Mouse (Mus musculus): ENCODE measurements around the gene Ntf3. TPM values are rescaled to one million over a fixed set of nuclear protein-coding genes. Genes with fewer than 3 reads are reported as not detected.

The Ntf3 gene
- total RNA-seq (2018; cell fraction: chromatin; rRNA removed): not detected
- not detected for total RNA-seq (2018; cell fraction: cytosol; rRNA removed)
- total RNA-seq (2018; cell fraction: nucleus; rRNA removed): not detected
- not detected in 3 replicates for polyA plus RNA-seq (2018)

DNA sequence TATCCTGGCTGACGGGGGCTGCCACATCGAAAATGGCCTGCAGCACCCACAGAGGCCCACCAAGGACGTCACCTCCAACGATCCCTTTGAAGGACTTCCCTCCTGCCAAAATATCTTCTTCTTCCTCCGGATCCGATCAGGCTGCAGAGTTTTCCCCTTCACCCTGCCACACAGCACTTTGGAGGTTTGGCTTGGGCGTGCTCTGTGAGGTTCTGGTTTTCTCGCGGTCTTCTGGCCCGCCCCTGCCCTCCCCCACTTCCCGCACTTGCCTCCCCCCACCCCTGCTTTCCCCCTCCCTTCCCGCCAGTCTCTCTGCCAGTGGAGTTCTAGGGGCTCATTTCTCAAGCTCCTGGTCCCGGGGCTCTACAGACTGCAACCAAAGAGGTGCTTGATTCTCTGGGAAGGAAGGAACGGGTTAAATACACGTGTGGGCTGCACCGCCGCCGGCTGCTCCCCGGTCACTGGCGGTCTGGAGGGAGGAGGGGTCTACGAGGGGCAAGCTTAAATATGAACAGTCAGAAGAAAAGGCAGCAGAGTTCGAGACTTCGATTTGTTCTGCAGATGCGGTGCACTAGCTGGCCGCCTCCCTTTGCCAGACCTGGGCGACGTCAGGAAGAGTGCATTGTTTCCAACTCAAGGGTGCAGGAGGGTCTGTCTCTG lies at the start of gene Ntf3:
Gene Ntf3 (minus strand): TSS at position 363 of the 660 bp plus-strand sequence.
- Histone ChIP-seq H3K4me3 (ENCODE audit: inconsistent target) (no peak within 1 kb of the TSS), H3K36me3 (ENCODE audit: inconsistent target) (no peaks in the 10 kb centered on the region), H3K27ac (no peak within 1 kb of the TSS), H3K79me2 (ENCODE audit: inconsistent target) (no peaks in the 10 kb centered on the region)
- WGBS (ENCODE audit: missing documents): 3% methylated on average over 27 of the region's 27 CpGs

DNA sequence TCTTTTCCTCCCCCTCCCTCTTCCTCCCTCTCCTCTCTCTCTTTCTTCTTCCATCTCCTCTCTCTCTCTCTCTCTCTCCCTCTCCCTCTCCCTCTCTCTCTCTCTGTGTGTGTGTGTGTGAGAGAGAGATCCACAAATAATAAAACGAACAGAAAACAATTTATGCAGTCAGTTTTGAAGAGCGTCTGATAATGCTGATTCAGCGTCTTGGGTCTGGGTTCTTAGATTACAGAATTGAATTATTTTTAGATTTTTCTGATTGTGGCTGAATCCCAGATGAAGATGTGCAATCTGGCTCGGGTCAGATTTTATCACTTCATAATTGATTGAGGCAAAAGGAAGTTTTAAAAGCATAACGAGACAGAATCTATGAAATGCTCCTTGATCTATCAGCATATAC lies 46.6 kb upstream of the Ntf3 start:
- no peaks in the 10 kb centered on the region for H3K36me3 ChIP-seq (ENCODE audit: inconsistent target)
- H3K79me2 ChIP-seq (ENCODE audit: inconsistent target): no peaks in the 10 kb centered on the region
- H3K27ac ChIP-seq: no peak overlapping the region
- WGBS (ENCODE audit: missing documents): 84% methylated on average over 5 of the region's 5 CpGs
- no peak overlapping the region for H3K4me3 ChIP-seq (ENCODE audit: inconsistent target)

DNA sequence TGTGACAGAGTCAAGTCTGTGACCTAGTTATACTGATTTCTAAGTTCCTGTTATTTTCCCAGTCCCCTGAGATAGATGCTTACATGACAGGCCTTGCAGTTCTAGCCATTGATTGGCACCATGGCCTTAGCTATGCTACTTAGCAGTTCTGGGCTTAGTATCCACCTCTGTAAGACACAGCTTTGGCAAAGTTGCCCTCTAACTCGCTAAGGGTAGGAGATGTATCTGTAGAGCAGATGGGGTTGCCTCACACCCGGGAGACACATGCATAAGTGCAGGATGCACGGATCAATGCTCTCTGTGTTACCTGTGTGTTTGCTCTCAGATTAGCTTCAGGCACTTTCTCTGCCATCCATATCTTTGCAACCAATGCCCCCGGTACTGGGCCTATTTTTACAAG lies 36.7 kb upstream of the Ntf3 start:
- no peaks in the 10 kb centered on the region for H3K79me2 ChIP-seq (ENCODE audit: inconsistent target)

DNA sequence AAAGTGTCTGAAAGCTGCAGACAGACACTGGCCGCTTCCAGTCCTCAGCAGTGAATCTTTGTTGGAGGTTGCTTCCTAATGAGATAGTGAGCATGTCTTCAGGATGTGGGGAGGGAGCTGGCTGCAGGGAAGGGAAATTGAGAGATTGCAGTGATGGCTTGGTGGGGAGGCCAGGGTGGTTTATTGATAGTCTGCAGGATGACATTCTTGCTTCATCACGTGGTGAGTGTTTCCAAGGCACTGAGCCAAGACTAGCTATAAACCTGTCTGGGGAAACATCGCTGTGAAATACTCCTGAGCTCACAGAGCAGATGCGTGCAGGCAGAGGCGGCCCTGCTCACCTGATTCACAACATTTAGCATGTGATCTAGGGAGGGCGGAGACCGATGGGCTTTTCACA lies 36.2 kb upstream of the Ntf3 start:
- WGBS (ENCODE audit: missing documents): 67% methylated on average over 7 of the region's 7 CpGs
- Histone ChIP-seq H3K27ac (no peak overlapping the region), H3K36me3 (ENCODE audit: inconsistent target) (no peaks in the 10 kb centered on the region), H3K4me3 (ENCODE audit: inconsistent target) (no peak overlapping the region), H3K79me2 (ENCODE audit: inconsistent target) (no peaks in the 10 kb centered on the region)

More for the DNA sequence above, 36.7 kb upstream of the Ntf3 start:
- Histone ChIP-seq H3K36me3 (ENCODE audit: inconsistent target) (no peaks in the 10 kb centered on the region), H3K4me3 (ENCODE audit: inconsistent target) (no peak overlapping the region), H3K27ac (no peak overlapping the region)
- 84% methylated on average over 4 of the region's 4 CpGs for WGBS (ENCODE audit: missing documents)

DNA sequence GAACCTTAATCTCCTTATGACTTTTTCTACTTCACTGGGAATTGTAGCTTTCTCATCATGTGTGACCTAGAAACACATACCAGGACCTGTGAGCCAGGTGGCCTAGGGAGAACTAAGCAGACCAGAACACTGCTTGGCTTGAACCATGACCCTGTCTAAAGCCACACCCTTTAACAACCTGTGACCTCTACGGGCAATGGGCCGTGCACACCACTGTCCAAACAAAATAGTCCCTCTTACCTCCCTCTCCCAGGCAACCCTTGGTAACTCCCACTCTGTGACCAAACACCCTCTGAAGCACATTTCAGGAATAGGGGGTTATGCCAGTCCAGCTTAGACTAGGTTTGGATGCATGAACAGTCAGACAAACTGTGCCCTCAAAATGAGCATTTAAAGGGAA lies 35.0 kb upstream of the Ntf3 start:
- Histone ChIP-seq H3K79me2 (ENCODE audit: inconsistent target) (no peaks in the 10 kb centered on the region), H3K4me3 (ENCODE audit: inconsistent target) (no peak overlapping the region), H3K36me3 (ENCODE audit: inconsistent target) (no peaks in the 10 kb centered on the region), H3K27ac (no peak overlapping the region)
- 89% methylated on average over 2 of the region's 2 CpGs for WGBS (ENCODE audit: missing documents)

DNA sequence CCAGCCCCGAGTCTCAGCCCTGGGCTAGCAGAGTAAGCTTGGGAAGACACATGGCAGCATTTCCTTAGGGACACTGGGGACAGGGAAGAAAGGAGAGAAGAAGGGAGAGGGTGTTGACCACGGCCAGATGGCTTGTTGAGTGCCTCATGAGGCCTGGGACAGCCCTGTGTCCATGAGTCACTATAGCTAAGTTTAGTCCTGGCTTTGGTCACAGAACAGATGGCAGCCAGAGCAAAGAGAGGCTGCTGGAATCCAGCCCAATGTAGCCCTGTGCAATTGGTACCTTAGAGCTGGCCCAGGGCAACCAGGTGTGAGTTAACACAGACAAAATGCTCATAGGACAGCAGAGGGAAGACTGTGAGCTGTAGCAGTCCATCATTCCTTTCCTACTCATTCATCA lies 33.2 kb upstream of the Ntf3 start:
- H3K4me3 ChIP-seq (ENCODE audit: inconsistent target): no peak overlapping the region
- WGBS (ENCODE audit: missing documents): 78% methylated on average over 2 of the region's 2 CpGs
- no peaks in the 10 kb centered on the region for H3K36me3 ChIP-seq (ENCODE audit: inconsistent target)
- H3K27ac ChIP-seq: no peak overlapping the region
- no peaks in the 10 kb centered on the region for H3K79me2 ChIP-seq (ENCODE audit: inconsistent target)

DNA sequence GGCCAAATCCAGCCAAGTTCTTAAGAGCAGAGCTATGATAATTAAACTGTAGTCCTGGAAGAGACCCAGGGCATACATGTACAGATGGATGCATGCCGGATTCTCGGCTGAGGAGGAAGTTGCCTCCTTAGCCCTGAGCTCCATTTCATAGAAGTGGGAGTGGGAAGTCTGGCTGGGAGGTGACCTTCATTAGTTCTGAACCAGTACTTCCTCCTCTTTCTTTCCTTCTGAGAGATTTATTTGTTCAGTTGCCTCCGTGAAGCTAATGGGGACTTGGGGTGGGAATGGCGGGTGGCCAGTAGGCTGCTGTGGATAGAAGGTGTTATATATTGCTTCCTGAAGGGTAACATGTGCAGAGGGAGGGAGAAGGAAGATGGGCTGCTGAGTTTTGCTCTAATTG lies 28.1 kb upstream of the Ntf3 start:
- Histone ChIP-seq H3K79me2 (ENCODE audit: inconsistent target) (no peaks in the 10 kb centered on the region), H3K27ac (no peak overlapping the region)

DNA sequence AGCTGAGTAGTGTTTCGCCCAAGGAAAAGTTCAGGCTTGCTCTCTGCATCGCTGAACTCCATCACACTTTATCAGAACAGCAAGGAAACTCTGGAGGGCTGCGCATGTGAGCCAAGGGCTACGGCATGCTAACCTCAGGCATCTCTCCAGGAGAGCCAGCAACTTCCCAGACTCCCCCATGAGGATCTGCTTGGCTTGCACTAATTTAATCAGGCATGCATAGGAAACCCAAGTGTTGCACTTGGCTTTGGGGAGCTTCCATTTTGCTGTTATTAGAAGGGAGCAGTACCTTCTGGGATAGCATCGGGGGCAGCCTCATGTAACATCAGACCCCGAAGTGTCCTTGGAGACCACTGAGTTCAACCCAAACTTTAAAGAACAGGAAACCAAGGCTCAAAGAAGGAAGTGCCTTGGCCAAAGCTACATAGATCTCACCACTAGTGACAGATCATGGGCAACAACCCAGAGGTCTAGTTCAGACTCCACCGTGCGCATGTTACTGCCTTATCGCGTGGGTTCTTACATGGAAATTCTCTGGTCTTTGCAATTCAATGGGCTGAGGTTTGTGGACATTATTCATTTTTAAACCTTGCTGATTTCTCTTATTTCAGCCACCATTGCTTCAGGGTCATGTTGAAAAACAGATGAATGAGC lies 23.6 kb upstream of the Ntf3 start:
- WGBS (ENCODE audit: missing documents): 14% methylated on average over 10 of the region's 10 CpGs
- no peak overlapping the region for H3K4me3 ChIP-seq (ENCODE audit: inconsistent target)

More for the DNA sequence above, 28.1 kb upstream of the Ntf3 start:
- no peak overlapping the region for H3K4me3 ChIP-seq (ENCODE audit: inconsistent target)
- 43% methylated on average over 4 of the region's 4 CpGs for WGBS (ENCODE audit: missing documents)
- H3K36me3 ChIP-seq (ENCODE audit: inconsistent target): no peaks in the 10 kb centered on the region

DNA sequence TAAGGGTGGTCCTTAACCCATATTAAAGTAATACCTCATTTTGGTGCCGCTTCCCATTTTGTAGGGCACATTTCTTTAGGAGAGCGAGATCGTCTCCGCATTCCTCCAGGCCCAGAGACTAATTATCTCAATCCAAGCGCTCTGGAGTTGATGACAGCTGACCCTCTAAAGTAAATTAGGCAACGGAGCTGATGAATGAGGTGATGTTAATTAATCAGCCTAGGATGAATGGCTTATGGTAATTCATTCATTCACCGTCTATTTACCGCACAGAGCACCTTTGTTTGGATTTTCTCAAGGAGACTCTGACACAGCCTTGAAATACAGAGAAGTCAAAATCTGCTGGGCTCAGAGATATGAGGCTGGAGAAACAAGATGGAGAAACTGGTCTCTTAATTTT lies 20.7 kb upstream of the Ntf3 start:
- H3K79me2 ChIP-seq (ENCODE audit: inconsistent target): no peaks in the 10 kb centered on the region
- no peaks in the 10 kb centered on the region for H3K36me3 ChIP-seq (ENCODE audit: inconsistent target)
- H3K4me3 ChIP-seq (ENCODE audit: inconsistent target): no peak overlapping the region
- WGBS (ENCODE audit: missing documents): 87% methylated on average over 8 of the region's 8 CpGs
- H3K27ac ChIP-seq: no peak overlapping the region

More for the DNA sequence above, 23.6 kb upstream of the Ntf3 start:
- Histone ChIP-seq H3K27ac (no peak overlapping the region), H3K79me2 (ENCODE audit: inconsistent target) (no peaks in the 10 kb centered on the region), H3K36me3 (ENCODE audit: inconsistent target) (no peaks in the 10 kb centered on the region)

DNA sequence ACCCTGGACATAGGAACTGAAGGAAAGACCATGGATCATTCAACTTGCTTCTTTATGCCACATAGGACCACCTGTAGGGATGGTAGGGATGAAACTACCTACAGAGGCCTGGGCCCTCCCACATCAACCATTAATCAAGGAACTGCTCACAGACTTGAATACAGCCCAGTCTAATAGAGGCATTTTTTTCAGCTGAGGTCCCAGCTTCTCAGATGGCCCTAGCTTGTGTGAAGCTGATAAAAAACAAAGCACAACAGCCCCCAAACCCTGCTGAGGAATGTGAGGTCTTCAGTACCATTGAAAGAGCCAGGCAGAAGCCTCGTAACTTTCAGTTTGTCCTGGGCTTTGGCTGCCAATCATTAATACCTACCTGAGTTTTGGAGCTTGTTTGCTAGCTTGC lies 19.4 kb upstream of the Ntf3 start:
- Histone ChIP-seq H3K4me3 (ENCODE audit: inconsistent target) (no peak overlapping the region), H3K27ac (no peak overlapping the region), H3K36me3 (ENCODE audit: inconsistent target) (no peaks in the 10 kb centered on the region), H3K79me2 (ENCODE audit: inconsistent target) (no peaks in the 10 kb centered on the region)
- 83% methylated on average over 1 of the region's 1 CpGs for WGBS (ENCODE audit: missing documents)

DNA sequence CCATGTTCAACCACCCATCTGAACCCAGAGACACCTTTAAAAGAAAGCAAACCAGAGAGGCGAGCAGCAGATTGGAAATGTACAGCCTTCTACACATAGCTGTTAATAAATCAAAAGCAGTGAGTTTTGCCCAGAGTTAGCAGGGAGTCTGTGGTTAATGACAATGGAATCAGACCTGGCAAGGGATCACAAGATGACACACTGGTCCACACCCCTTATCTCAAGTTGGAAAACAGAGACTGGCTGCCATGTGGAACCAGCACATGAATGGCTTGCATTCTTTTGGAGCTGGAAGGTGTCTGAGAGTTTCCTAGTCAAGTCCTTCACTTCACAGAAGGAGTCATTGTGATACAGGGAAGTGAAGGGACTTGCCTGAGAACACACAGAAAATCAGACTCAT lies 5.4 kb upstream of the Ntf3 start:
- WGBS (ENCODE audit: missing documents): 85% methylated on average over 1 of the region's 1 CpGs
- Histone ChIP-seq H3K27ac (no peak overlapping the region), H3K4me3 (ENCODE audit: inconsistent target) (no peak overlapping the region), H3K36me3 (ENCODE audit: inconsistent target) (no peaks in the 10 kb centered on the region), H3K79me2 (ENCODE audit: inconsistent target) (no peaks in the 10 kb centered on the region)

DNA sequence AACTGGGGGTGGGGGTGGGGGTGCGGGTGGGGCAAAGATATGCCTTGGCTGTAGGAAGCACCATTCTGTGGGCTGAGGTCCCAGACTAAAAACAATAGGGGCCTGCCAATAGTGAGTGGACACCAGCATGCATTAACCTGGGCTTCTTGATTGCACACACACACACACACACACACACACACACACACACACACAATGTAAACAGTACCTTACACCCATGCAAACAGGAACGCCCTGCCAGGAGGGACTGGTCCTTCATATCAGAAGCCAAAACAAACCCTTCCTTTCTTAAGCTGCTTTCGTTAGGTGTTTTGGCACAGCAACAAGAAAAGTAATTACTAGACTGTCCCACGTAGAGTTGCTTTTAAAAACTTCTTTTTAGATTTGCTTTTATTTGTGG lies 4.1 kb upstream of the Ntf3 start:
- Histone ChIP-seq H3K27ac (no peak overlapping the region), H3K79me2 (ENCODE audit: inconsistent target) (no peaks in the 10 kb centered on the region), H3K36me3 (ENCODE audit: inconsistent target) (no peaks in the 10 kb centered on the region), H3K4me3 (ENCODE audit: inconsistent target) (no peak overlapping the region)
- WGBS (ENCODE audit: missing documents): 86% methylated on average over 4 of the region's 4 CpGs

DNA sequence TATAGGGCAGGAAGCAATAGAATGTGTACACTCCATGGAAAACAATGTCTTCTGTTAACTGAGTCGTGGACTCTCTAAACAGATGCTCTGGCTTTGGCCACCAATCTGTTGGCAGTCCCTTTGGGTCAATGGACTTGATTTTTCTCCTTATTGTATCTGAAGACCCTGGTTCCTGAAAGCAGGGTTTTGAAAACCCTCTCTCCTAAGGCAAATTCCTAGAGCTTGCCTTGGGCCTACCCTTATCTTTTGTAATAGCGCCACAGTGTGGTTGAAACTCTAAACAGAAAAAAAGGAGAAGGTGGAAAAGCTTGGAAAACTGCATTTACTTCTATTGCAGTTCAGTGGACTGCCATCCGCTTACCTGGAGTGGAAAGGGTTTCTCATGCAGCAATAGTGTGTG lies 1.0 kb upstream of the Ntf3 start:
- no peaks in the 10 kb centered on the region for H3K79me2 ChIP-seq (ENCODE audit: inconsistent target)
- WGBS (ENCODE audit: missing documents): 28% methylated on average over 3 of the region's 3 CpGs

DNA sequence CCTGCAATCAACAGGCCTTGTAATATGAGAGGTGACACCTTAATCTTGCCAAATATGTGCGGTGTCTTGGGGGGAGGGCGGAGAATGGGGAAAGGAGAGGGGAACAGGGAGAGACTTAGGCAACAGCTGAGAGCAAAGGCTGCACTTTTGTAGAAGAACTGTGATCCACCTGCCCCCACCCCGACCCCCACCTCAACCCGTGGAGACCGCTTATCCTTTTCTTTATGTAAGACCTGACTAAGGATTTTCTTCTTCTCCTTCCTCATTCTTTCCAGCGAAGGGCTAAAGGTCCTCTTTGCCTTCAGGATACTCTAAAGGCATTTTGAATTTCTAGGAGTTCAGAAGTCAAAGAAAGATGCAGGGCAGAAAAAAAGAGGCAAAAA lies 489 bp upstream of the Ntf3 start:
- no peaks in the 10 kb centered on the region for H3K36me3 ChIP-seq (ENCODE audit: inconsistent target)
- no peaks in the 10 kb centered on the region for H3K79me2 ChIP-seq (ENCODE audit: inconsistent target)
- 17% methylated on average over 6 of the region's 6 CpGs for WGBS (ENCODE audit: missing documents)
- H3K4me3 ChIP-seq (ENCODE audit: inconsistent target): no peak overlapping the region
- H3K27ac ChIP-seq: no peak overlapping the region

More for the DNA sequence above, 1.0 kb upstream of the Ntf3 start:
- Histone ChIP-seq H3K36me3 (ENCODE audit: inconsistent target) (no peaks in the 10 kb centered on the region), H3K4me3 (ENCODE audit: inconsistent target) (no peak overlapping the region), H3K27ac (no peak overlapping the region)

DNA sequence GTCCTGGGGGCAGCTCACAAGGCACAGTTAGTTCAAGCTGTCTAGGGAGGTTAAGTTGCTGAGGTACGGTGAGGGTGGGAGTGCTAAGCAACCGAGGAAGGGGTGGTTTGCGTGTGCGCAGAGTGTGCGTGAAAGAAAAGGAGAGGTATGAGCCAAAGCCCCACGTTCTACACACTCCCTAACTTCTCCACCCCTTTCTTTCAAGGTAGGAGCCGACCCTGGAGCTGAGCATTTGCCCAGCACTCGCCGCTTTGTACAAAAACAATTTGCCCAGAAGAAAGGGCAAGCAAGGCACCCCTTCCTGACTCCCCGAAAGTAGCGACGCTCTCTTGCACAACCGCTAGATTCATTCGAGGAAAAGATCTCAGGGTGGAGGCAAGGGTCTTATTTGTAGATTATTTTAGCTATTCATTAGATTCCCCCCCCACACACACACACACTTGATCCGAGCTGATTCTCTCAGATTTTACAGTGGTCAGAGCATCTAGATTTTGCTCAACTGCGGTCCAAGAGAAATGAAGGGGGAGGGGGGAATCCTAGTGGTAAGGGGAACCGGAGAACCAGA lies 1.0 kb downstream of the Ntf3 start:
- no peaks in the 10 kb centered on the region for H3K79me2 ChIP-seq (ENCODE audit: inconsistent target)
- no peak overlapping the region for H3K27ac ChIP-seq
- H3K4me3 ChIP-seq (ENCODE audit: inconsistent target): no peak overlapping the region
- no peaks in the 10 kb centered on the region for H3K36me3 ChIP-seq (ENCODE audit: inconsistent target)
- WGBS (ENCODE audit: missing documents): 6% methylated on average over 16 of the region's 17 CpGs
